Mouse (Mus musculus): ENCODE data around the gene Ccdc28b.

DNA sequence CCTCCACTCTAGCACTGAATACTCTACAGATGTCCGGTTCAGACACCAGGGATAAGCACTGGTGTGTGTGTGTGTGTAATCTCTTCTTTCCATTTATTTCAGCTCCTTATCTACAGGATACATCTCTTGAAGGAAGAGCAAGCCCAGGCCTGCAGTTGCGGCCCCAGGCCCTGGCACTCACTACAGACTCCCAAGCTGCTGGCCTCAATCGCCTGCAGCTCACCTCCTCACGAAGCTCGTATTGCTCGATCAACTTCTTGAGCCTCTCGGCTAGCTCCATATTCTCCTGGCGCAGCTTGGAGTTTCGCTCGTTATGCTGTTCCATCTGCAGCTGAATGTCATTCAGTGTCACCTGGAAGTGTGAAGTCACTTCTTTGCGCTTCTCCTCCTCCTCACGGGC lies 8.1 kb upstream of the Ccdc28b start:
- no peak for TF ChIP-seq CTCF (IDR thresholded peaks at IDR 0.05; ENCODE audit: insufficient read depth, low read depth, low read length)
- TF ChIP-seq POLR2A (IDR thresholded peaks at IDR 0.05; ENCODE audit: insufficient read depth, low read depth, low read length) = no peak

All from olfactory bulb, adult 2 months (tissue).